Mouse (Mus musculus) CH12F3 (cell line): ENCODE data around the gene Slc52a3.

Experiments used
- in situ Hi-C: fragments of 300-500 bp; cut with MboI; formaldehyde crosslinking; loops from 2 replicates; pipeline ENCODE4 v1.14.3; 2020; ENCODE audit warnings: low sequenced_read_pairs

Slc52a3 gene

DNA sequence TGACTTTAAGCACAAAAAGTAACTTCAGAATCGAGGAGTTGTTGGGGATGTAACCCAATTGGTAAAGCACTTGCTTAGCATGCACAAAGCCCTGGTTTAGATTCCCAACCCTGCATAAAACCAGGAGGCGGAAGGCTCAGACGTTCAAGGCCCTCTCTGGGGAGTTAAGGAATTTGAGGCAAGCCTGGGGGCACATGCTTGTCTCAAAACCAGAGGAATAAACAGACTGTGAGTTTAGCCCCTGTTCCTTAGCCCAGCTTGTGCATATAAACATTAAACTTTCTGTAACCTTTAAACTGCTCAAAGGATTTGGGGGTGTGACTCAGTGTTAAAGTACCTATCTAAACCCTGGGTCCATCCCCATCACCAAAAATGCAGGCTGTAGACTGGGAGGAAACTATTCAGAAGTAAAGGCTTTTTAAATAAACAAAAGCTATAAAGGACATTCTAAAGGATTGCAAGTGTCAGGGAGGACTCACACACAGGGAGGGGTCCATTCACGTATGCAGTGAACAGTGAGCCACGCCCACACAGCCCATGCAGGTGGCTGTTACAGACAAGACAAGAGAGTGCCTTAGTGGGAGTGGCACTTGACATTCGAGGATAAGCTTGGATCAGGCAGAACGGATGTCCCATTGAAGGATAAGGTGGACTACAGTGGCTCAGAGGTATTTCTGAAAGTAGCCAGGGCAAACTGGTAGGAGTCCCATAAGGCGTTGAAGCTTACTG lies 1.6 kb downstream of the Slc52a3 start:
- in situ Hi-C loops: no loop called here

DNA sequence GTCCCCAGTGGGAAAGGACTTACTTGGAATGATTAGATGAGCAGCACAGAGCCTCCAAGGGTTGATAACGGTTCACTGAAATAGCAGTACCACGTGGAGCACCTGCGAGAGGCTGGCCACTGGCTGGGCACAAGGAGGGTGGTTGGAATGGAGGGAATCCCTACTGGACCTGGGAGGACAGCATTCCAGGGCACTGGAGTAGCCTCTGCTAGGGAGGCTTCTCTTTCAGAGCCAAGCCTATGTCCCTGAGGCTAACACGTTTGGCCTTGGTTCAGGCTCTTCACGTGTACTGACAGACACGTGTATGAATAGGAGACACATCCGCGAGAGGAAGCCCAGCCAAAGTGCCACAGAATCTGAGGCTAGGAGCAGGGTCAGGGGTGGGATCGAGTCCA lies 2.2 kb downstream of the Slc52a3 start:
- in situ Hi-C loops: no loop called here

DNA sequence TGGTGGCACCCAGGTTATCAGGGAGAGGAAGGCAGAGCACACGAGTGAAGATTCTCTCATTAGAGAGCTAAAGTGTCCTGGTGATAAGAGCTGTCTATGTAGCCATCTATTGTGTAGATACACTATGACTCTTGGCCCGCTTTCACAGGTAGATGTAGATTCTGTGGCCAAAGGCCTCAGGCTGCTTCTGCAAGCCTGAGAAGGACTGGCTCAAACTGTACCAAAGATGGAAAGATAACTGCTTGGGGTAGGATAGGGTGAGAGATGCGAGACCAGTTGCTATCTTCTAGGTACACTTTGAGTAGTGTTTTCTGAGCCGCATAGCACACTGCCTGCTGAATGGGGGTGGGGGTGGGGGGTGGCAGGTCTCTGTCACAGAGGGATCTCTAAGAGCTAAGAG lies 2.6 kb downstream of the Slc52a3 start:
- in situ Hi-C loops: no loop called here

DNA sequence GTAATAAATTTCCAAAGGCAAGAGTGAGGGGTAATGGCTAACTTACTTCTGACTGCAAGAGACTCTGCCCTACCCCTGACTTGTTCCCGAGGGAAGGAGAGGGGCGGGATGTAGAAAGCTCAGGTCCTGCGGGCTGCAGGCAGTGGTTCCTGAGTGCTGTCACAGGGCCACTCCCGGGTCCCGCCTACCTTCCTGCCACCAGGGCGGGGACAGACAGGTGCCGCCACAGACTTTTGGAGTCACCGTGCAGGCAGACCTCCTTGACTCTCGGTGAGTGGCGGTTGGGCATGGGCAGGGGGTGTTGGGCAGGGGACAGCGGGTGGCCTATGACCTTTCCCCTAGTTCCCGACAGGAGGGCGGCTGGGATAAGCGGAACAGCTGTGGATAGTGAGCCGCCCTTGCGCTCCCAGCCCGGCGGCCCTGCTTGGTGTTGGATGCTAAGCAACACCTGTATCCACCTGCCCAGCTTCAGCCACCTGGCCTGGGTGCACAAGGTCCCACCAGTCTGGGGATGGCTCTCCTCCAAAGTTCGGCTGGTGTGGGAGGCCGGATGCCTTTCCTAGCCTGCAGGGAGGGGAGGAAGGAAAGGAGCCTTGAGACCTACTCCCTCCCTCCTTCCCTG lies 3.5 kb downstream of the Slc52a3 start:
- in situ Hi-C loops: no loop called here

DNA sequence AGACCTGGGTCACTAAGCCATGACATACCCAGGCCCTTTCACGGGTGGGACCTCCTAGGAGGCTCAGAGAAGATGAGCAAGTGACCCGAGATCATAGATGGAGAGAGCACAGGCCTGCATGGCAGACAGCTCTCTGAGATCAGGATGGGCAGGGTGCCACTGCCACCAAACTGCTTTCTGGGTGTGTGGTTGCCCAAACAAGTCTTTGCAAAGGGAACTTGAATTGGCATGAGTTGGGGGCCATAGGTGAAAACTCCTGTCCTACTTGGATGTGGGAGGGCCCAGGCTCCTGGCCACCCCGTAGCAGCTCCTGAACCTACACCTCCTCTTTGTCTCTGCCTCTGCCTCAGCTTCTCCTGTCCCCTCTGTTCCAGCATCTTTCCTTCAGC lies 4.0 kb downstream of the Slc52a3 start:
- in situ Hi-C loops: no loop called here

DNA sequence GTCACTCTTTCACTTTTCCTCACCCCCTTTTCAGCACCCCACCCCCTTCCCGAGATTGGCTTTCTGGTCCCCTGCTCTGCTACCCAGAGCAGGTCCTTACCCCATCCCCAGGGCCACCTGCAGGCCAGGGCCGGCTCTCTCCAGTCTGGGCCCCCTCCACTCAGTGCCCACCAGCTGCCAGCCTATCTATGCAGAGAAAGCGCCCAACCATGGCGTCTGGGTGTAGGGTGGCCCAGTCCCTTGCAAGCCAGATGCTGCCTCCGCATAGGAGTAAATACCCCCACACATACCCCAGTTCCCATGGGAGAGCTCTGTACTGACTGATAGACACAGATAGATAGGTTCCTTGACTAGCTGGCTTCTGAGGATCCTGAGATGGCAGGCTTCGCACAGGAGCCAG lies 4.4 kb downstream of the Slc52a3 start:
- in situ Hi-C loops: no loop called here

DNA sequence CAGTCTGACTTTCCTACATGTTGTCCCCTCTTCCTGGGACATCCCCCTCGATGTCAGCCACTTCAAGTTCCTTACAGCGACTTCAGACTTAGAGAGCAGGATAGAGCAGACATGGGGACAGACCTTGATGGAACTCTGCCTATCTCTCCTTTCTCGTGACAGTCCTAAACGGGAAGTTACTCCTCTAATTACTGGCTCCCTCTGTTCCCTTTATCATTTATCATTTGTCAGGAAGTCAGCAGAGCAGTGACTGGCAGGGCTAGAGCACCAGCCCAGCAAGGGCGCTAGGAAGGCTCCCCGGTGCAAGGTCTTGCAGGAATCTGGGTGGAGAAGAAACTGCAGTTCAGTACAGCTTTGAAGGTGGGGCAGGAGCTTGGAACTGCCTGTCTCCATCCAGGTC lies 6.2 kb downstream of the Slc52a3 start:
- in situ Hi-C loops: no loop called here

DNA sequence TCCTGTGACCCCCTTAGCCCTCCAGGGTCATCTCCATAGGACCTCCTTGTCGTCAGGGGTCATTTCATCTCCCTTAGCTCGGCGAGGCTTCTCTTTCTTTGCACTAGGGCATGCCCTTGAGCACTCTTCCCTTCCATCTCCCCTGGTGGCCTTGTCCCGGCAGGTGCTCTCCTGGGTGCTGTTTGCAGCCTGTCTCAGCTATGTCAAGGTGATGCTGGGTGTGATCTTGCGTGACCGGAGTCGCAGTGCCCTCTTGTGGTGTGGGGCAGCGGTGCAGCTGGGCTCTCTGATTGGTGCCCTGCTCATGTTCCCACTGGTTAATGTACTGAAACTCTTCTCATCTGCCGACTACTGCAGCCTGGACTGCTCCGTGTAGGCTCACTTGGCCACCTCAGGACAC lies 11.5 kb downstream of the Slc52a3 start:
- in situ Hi-C loops: no loop called here

DNA sequence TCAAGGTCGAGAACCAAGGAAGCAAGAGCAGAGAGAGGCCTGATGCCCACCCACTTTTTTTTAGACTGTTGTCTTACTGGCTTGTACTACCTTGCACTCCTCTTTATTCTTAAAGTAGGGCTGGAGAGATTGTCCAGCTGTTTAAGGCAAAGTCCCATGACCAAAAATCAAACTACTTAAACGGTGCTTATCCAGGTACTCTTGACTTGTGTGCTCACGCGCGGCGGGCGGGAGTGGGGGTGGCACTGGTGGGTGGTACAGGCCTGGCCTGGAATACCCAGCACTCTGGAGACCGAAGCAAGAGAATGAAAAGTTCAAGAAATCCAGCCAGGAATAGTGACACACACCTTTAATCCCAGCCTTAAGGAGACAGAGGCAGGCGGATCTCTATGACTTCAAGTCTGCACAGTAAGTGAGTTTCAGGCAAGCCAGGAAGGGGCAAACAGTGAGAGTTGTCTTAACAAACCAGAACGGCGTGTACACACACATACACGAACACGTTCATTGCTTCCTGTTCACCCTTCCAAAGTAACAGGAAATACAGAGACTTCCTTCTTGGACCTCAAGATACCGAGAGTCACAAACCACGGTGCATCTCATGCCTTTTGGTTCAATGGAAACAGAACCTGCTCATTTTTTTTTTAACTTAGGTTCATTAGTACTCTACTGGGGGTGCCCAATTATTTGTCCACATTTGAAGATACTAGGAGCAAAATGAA lies 12.9 kb downstream of the Slc52a3 start:
- in situ Hi-C loops: no loop called here

DNA sequence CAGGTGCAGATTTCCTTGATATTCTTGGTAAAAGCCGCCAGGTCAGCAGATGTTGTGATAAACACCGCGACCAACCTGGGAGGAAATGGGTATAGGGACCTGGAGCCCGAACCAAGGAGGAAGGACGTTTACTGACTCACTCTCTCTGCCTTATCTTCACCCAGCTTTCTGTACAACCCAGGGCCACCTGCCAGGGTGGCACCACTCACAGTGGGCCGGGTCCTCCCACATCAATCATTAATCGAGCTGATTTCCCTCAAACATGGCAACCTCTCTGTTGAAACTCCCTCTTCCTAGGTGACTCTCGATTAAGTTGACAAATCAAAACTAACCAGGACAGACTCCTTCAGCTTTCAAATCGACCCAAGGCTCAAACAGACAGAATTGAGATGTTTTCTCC lies 13.9 kb downstream of the Slc52a3 start:
- in situ Hi-C loops: no loop called here

DNA sequence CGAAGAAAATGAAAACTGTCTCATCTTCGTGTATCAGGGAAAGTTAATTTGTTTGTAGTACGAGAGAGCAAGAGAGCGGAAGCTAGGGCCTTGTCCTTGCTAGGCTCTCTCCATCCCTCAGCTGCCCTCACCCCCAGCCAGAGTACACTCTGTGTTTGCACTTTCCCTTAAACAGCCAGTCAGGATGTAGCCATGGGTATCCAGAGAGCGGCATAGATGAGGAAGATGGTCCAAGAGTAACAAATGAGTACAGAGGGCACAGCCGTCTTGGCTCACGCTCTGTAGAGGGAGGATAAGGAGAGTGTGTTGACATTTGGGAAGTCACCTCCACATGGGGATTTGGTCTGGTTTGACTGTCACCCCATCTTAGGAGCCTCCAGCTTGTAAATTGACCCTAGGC lies 14.3 kb downstream of the Slc52a3 start:
- in situ Hi-C loops: no loop called here

DNA sequence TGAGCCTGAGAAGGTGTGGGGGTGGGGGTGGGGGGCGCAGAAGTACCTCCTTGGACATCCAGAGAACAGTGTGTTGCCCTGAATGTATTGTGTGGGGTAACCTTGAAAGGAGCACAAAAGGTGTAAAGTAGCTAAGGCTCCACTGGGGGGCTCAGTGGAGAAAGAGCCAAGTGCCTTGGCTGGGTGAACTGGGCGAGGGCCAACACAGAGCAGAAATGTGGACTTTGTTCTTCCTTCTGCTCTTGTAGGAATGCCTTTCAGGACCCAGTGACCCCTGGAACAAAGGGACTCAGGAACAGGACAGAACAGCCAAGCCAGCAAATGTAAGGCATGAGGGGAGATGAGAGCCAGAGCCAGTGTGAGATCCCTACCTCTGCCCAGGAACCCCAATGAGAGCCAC lies 15.4 kb downstream of the Slc52a3 start:
- in situ Hi-C loops: no loop called here

DNA sequence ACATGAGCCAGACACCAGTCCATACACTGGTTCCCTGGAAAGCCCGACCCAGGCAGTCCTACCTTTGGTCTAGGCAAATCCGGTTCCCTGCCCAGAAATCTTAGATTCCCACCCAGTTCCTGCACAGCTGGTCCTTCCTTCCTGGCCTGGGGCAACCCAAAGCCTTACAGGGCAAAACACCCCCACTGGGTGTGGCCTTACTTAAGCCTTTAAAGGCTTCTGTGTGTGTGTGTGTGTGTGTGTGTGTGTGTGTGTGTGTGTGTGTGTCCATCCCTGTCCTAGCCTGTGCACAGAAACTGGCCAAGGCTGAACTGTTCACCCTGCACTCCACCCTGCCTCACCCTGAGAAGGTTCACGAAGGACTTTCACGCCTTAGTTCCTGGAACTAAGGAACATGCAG lies 15.9 kb downstream of the Slc52a3 start:
- in situ Hi-C loops: no loop called here

DNA sequence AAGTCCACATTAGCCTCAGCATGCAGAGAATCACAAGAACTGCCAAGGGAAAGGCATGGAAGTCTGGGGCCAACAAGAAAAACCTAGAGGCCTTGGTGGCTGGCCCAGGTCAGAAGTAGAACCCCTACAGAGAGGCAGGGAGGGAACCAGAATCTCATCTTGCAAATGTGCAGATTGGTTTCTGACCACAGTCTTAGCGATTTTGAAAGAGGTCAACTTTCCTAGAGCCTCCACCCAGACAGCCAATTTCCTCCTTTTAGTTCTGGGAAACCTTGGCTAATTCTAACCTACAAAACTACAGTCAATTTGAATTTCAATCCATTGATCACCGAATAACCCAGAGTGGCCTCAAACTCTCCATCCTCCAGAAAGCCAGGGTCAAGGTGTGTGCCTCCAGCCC lies 16.4 kb downstream of the Slc52a3 start:
- in situ Hi-C loops: no loop called here

DNA sequence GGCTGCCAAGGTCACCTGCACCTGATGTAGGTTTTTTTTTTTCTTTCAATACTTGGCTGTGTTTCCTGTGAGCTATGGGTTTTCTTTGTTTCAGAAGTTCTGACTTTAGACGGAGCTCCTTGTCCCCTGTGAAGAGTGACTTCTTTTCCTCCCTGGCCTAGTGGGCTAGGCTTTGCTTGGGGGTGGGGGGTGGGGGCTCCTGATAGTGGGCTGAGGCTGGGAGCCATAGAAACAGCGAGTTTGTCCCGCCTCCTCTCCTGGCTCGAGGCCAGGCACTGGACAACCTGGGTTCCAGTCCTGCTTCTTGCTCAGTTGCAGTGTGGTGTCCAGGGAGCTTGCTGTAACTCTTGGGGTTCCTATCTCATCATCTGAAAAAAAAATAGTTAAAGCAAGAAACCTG lies 19.7 kb downstream of the Slc52a3 start:
- in situ Hi-C loops: no loop called here

DNA sequence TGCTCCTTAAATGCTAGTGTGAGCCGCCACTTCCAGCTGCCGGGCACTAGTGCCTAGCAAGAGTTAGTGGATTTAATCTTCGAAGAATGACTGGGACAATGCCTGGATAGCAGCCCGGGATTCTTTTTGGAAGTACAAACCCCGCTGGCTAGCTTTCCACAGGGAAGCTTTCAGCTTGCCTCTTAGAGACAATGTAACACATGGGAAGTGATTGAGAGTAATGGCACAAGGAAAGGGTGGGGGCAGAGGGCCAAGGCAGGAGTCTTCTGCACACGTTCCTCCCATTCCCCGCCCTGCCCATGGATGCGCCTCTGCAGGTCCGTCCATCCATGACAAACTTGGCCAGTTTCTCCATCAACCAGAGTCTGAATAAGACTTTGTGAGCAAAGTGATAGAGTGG lies 20.4 kb downstream of the Slc52a3 start:
- in situ Hi-C loops: no loop called here

DNA sequence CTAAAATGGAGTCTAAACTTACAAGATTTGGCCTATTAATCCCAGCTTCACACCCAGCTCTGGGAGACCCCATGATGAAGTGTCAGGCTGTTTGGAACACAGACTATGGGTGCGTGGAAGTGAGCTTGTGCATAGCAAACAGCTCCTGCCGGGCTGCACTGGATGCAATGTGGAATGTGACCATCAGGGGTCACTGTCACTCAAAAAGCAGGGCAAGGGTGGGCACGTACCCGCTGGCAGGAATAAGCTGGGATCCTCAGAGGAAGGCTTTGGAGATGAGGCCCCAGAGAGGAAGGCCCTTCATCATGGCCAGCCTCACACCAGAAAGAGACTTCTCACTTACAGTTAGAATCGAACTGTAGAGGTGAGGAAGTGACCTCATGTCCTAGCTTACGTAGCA lies 23.9 kb downstream of the Slc52a3 start:
- in situ Hi-C loops: no loop called here

DNA sequence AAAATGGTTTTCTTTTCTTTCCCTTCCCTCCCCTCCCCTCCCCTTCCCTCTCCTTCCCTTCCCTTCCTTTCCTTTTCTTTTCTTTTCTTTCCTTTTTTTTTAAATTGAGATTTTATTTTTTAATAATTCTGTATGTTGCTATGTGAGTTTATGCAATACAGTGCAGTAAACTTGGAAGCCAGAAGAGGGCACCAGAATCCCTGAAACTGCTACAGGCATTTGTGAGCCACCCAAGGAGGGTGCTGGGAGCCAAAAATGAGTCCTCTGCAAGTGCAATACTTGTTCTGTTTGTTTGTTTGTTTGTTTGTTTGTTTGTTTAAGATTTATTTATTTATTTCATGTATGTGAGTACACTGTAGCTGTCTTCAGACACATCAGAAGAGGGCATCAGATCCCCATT lies 25.7 kb downstream of the Slc52a3 start:
- in situ Hi-C loops: no loop called here

DNA sequence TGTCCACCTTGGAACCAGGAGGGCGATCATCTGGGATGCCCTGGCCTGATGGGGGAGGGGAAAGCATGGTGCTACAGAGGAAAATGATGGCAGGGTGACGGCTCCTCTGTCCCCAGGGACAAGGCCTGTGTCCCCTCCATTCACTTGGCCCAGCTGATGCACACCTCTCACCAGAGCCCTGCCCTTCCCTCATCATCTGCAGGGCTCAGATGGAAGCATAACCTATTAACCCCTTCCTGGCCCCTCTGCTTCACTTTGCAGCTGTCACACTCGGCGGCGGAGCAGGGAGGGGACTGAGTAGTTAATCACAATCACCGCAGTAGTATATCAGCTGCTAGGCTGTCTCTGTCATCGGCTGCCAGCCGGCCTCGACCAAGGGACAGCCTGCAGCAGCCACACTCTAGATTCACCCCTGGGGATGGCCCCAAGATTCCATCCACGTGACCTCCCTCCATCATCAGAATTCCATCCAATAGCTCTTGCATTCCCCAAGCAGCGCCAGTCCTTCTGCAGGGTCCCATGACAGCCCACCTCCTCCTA lies 28.6 kb downstream of the Slc52a3 start:
- in situ Hi-C loops: no loop called here

DNA sequence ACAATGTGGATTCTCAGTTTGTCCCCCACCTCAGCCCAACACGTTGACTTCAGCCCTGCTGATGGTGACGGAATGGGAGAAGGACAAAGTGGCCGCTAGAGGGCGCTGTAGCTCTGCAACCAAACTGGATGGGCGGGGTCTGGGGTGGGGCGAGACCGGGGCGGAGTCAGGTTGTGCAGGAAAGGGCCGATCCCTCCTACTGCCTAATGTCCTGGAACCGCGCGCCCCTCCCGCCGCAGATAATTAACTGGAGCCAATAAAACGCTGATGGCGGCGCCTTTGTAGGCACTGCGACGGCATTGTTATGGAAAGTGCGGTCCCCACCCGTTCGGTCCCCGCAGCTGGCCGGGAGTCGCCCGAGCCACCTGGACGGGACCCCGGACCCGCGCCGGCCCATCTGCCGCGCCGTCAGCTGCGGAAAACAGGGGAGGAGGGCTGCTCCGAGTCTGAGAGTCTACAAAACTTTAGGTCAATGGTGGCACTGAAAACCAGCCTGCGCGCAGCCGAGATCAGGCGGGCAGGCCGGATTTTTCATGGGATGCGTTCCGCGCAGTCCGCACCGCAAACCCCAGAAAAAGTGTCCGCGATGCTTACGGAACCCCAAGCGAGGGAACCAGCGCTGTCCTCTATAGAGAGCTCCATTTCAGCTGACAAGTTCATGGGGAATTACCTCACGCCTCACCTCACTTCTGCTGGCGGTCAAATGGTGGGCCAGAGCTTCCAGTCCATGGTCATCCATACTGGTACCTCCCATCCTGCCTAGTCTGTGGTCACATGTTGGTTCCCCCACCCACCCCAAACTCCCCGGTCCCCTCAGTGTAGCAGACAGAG lies 33.2 kb downstream of the Slc52a3 start:
- in situ Hi-C loops: no loop called here

DNA sequence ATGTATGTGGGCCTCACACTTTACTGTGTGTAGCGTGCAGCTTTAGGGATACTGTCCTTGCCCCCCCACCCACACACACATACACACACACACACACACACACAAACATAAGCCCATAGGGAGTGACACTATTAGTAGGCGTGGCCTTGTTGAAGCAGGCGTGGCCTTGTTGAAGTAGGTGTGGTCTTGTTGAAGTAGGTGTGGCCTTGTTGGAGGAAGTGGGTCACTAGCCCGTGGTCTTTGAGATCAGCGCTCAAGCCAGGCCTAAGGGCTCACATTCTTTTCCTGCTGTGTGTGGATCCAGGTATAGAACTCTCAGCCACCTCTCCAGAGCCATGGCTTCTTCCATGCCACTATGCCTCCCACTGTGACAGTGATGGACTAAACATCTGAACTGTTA lies 34.7 kb downstream of the Slc52a3 start:
- in situ Hi-C loops: no loop called here
